Mouse (Mus musculus) kidney, postnatal 0 days (tissue): Measurements from ENCODE around the gene Fam184b. TPM values are rescaled to one million over a fixed set of nuclear protein-coding genes. Genes with fewer than 3 reads are reported as not detected.
"Not testable (repeated sequence)": the region's sequence is repeated elsewhere in the genome, so short reads cannot be mapped to it uniquely, and the experiment has no call there.

Experiments
- ATAC-seq: fragments of 200-750 bp; cut with Nextera tagmentation; replicated peaks from 2 replicates; pipeline ENCODE4 v1.8.0; 2017; ENCODE audit warnings: low read depth, moderate number of reproducible peaks, moderate TSS enrichment, moderate library complexity; ENCODE audit not compliant: low FRiP score
- DNase-seq: peaks from one replicate; pipeline ENCODE4 v3.0.0-alpha.2; 2016; ENCODE audit warnings: low spot score
- H3K27ac ChIP-seq: fragments of 300-500 bp; sonication (generic); 2 replicates; pipeline ENCODE4 v1.5.1; 2014; ENCODE audit warnings: mild to moderate bottlenecking
- H3K27me3 ChIP-seq: fragments of 300-500 bp; sonication (generic); 2 replicates; pipeline ENCODE4 v1.6.1; 2014; ENCODE audit warnings: low read length, mixed read lengths; ENCODE audit not compliant: insufficient read depth
- H3K36me3 ChIP-seq: fragments of 300-500 bp; sonication (generic); 2 replicates; pipeline ENCODE4 v1.6.1; 2014; ENCODE audit warnings: low read length, mixed read lengths; ENCODE audit not compliant: insufficient read depth
- H3K4me1 ChIP-seq: fragments of 300-500 bp; sonication (generic); replicated peaks from 2 replicates; pipeline ENCODE4 v1.6.1; 2014; ENCODE audit warnings: antibody characterized with exemption, low read length, mixed read lengths; ENCODE audit not compliant: insufficient read depth
- H3K4me2 ChIP-seq: fragments of 300-500 bp; sonication (generic); 2 replicates; pipeline ENCODE4 v1.6.1; 2014; ENCODE audit warnings: mild to moderate bottlenecking, low read length, moderate library complexity, mixed read lengths
- H3K4me3 ChIP-seq: fragments of 300-500 bp; sonication (generic); replicated peaks from 2 replicates; pipeline ENCODE4 v1.5.1; 2014; ENCODE audit warnings: low read depth, low read length
- H3K9ac ChIP-seq: fragments of 300-500 bp; sonication (generic); 2 replicates; pipeline ENCODE4 v1.6.1; 2014; ENCODE audit warnings: low read depth, low read length
- H3K9me3 ChIP-seq: fragments of 300-500 bp; sonication (generic); replicated peaks from 2 replicates; pipeline ENCODE4 v1.6.1; 2016; ENCODE audit warnings: low read length, inconsistent platforms, mixed read lengths
- CTCF ChIP-seq: IDR thresholded peaks from 2 replicates; pipeline ENCODE4 v1.5.1; 2016; ENCODE audit warnings: antibody characterized with exemption, low read depth, mild to moderate bottlenecking, moderate library complexity
- WGBS: fragments of 180-500 bp; shearing (Covaris S2); extraction: QIAGEN DNeasy Blood & Tissue Kit; methylation state at CpG from one replicate; pipeline ENCODE4 v1.1.7; 2014; 5-methylcytosine and 5-hydroxymethylcytosine counted together
- polyA plus RNA-seq: library from polyadenylated mRNA; unstranded; fragments of >200 nt; fragmentation: Nextera tagmentation; extraction: Ambion mirVana; gene quantifications from 2 replicates; pipeline ENCODE4 v1.2.1, GENCODE M21; 2015

Fam184b gene
- polyA plus RNA-seq, 1 experiment from 2014 or later: 2.6 TPM

- no peak for TF ChIP-seq CTCF
- 1% methylated on average over 3 of the region's 3 CpGs for WGBS
- no peaks in the 10 kb centered on the region for H3K4me1 ChIP-seq
- H3K4me3 ChIP-seq: peak overlapping the region; percentile 91
- H3K4me2 ChIP-seq: peak overlapping the region; percentile 91
- no peaks in the 10 kb centered on the region for H3K36me3 ChIP-seq
- H3K27me3 ChIP-seq: no peaks in the 10 kb centered on the region
- DNase-seq: no peak
- peak overlapping the region; percentile 78 for H3K9ac ChIP-seq
- H3K9me3 ChIP-seq: no peaks in the 10 kb centered on the region
- H3K27ac ChIP-seq: peak overlapping the region; percentile 83
- ATAC-seq: no peak
Measured at GRCm38 (mm10) chr5:45668831-45669230, 29.4 kb upstream of the Fam184b start.

- H3K27ac ChIP-seq: no peak overlapping the region
- H3K4me2 ChIP-seq: peak overlapping the region; percentile 91; the same call in 1 of the 2 replicates
- H3K36me3 ChIP-seq: no peaks in the 10 kb centered on the region
- H3K4me1 ChIP-seq: no peaks in the 10 kb centered on the region
- no peak overlapping the region for H3K9ac ChIP-seq
- 25% methylated on average over 3 of the region's 3 CpGs for WGBS
- no peaks in the 10 kb centered on the region for H3K9me3 ChIP-seq
- ATAC-seq (no peak), DNase-seq (peak; percentile 78)
- peak overlapping the region; percentile 91; the same call in 1 of the 2 replicates for H3K4me3 ChIP-seq
- no peaks in the 10 kb centered on the region for H3K27me3 ChIP-seq
- peak; percentile 70 for TF ChIP-seq CTCF
Measured at GRCm38 (mm10) chr5:45668324-45668723, 28.9 kb upstream of the Fam184b start.

GRCm38 (mm10) chr5:45658406-45658805, 19.0 kb upstream of the Fam184b start:
- not testable (repeated sequence) for H3K9me3 ChIP-seq, H3K27me3 ChIP-seq, H3K9ac ChIP-seq, H3K4me1 ChIP-seq, H3K27ac ChIP-seq, ATAC-seq, H3K36me3 ChIP-seq, H3K4me3 ChIP-seq, H3K4me2 ChIP-seq, DNase-seq
- WGBS: 96% methylated on average over 13 of the region's 13 CpGs

DNA sequence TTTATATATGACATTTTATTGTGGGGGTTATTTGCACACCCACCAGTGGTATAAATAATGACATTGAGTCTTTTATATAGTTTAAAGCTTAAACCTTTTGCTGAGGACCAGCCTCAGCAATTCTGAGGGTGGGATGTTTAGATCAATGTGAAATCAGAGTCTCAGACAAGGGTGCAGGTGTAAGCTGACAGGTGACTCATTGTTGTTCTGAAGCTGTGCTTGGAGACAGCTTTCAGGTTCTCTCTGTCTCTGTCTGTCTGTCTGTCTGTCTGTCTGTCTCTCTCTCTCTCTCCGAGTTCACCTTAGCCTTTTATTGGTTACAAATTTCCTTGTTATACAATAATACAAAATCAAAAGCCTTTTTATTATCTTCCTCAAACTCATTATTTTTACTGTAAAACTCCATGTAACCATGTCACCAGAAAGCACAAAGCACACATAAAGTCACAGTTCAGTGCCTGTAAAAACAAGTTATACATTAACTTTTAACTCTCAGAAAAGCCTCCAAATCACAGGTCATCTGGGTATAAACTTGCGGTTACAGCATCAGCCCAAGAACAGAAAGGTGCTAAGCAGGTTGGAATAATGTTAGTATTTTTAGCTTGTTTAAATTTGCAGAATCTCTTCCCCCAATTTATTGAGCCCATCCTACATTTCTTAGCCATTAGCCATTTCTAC, 11.8 kb upstream of the Fam184b start:
- peak; percentile 49 for DNase-seq
- no peaks in the 10 kb centered on the region for H3K27me3 ChIP-seq
- H3K4me1 ChIP-seq: no peaks in the 10 kb centered on the region
- no peak overlapping the region for H3K4me3 ChIP-seq
- H3K9me3 ChIP-seq: no peaks in the 10 kb centered on the region
- ATAC-seq: no peak; the same call in 1 of the 2 replicates
- WGBS: 52% methylated on average over 2 of the region's 2 CpGs
- H3K9ac ChIP-seq: no peak overlapping the region
- no peak overlapping the region; the same call in 1 of the 2 replicates for H3K27ac ChIP-seq
- H3K4me2 ChIP-seq: no peak overlapping the region
- no peaks in the 10 kb centered on the region for H3K36me3 ChIP-seq
- TF ChIP-seq CTCF: no peak

DNA sequence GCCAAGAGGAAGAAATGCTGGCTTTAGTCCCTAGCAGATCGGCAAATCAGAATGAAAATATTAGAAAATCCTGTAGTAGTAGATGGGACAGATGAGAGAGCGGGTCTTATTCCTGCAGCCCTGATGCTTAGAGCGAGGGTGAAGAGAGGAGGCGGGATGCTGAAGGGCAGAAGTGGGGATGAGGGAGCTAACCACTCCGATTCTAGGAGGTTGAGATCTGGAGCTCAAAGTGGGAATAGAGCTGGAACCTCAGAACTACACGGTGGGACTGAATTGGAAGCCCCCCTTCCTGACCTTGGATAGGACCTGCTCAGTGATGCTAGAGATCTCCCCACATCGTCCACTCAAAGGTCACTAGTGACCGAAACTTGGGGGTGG, 290 bp upstream of the Fam184b start:
- no peaks in the 10 kb centered on the region for H3K9me3 ChIP-seq
- no peak for TF ChIP-seq CTCF
- H3K27ac ChIP-seq: no peak overlapping the region
- peak overlapping the region; percentile 60 for H3K4me3 ChIP-seq
- peak; percentile 9 for DNase-seq
- H3K9ac ChIP-seq: peak overlapping the region; percentile 52; the same call in 1 of the 2 replicates
- no peaks in the 10 kb centered on the region for H3K27me3 ChIP-seq
- under 1% methylated on average over 8 of the region's 8 CpGs for WGBS
- ATAC-seq: no peak; the same call in 1 of the 2 replicates
- peak overlapping the region; percentile 97 for H3K4me2 ChIP-seq
- no peaks in the 10 kb centered on the region for H3K36me3 ChIP-seq
- H3K4me1 ChIP-seq: no peaks in the 10 kb centered on the region

DNA sequence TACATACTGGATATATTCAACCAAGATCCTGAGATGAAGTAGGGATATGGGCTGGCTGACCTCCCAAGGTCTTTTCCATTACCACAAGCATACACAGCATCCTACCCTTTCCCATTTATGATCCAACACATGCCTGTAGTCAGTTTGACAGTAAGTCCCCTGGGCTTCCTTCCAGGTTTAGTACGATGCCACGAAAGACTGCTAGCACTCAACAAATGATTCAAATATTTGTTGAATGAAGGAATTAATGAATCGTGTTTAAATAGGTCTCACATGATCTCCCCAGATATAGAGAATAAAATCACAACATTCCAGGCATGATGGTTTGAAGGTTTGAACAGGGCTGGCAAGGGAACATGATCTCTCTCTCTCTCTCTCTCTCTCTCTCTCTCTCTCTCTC, 1.0 kb downstream of the Fam184b start:
- Histone ChIP-seq H3K27ac (no peak overlapping the region), H3K36me3 (no peaks in the 10 kb centered on the region), H3K27me3 (no peaks in the 10 kb centered on the region), H3K9ac (no peak overlapping the region), H3K4me2 (peak overlapping the region; percentile 24; the same call in 1 of the 2 replicates), H3K4me3 (no peak overlapping the region), H3K9me3 (no peaks in the 10 kb centered on the region), H3K4me1 (no peaks in the 10 kb centered on the region)
- DNase-seq (peak; percentile 3), ATAC-seq (no peak)
- TF ChIP-seq CTCF: no peak
- WGBS: 37% methylated on average over 3 of the region's 3 CpGs
